Mouse (Mus musculus) gastrocnemius, adult 8-10 months (tissue): ENCODE measurements at regions not wholly inside any gene's neighbourhood (a gene's known extent, or its start where the extent isn't known, plus 50 kb on each side); places are given as distances from the start of the nearest gene placed in this dataset.

ENCODE experiments used
- DNase-seq, 2 experiments: peaks; one replicate each; pipeline ENCODE4 v3.0.0; 2022; ENCODE audit warnings: low spot score in 2 of 2

DNA sequence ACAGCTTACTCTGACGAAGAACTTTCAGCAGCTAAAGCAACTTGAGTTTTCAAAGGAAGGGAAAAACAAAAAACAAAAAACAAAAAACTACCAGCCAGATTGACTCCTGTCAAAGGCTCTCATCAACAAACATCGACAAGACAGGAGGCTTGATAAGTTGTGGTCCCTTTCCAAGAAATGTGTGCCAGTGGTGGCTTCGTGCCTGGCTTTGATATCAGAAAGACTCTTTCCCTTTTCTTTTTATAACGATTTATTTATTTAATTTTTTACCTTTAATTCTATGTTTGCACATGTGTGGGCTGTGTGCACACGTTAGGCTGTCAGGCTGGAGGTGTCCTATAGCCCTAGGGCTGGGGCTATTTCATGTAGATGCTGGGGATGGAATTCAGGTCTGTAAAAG is 60.4 kb downstream of the Dact1 start:
- no peak for DNase-seq

DNA sequence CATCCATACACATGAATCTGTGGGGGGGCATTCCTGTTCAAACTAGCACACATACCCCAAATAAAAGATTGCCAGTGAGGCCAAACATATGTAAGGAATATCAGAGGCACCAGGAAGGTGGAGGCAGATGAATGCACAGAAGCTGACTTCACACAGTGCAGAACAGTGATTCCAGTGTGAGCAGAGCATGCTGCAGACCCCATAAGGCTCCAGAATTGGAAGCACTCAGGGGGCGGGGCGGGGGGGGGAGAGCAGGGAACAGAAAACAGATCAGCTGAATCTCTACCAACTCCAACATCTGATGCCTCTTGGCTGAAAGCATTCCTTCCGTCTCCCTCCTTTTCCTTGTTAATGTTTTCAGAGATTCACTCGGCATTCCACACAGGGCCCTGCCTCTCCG is 62.3 kb downstream of the Dact1 start:
- no peak for DNase-seq

DNA sequence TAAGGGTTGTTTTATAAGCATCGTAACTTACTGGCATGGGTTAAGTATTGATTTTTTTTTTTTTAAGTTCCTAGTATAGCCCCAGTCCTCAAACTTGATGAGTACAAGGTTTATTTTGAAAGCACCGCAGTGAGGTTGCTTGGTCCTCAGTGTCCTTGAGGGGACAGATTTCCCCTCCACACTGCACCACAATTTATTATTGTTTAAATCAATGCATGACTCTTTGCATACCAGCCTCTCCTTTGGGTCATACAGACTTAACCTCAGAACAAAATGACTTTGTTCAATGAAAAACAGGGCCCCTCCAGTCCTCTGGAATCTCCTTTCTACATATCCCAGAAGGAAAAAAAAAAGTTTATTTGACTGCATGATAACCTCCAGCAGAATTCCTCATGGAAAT is 63.9 kb downstream of the Dact1 start:
- no peak for DNase-seq

DNA sequence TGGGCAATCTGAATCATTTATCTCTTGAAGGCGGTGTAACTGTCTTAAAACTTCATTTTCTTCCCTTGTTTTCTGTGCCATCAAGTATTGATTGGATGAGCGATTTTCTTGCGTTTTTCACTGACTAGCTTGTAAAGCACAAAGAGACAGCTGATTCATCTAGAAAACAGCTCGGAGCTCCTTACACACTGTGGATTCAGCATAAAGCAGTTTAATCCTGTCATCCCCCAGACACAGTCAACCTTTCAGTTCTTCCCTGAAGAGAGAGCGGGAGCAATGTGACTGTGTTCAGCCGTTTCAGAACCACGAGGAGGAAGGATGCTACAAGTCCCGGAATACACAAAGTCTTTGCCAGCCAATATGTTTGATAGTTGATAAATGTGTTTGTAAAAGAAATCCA is 66.8 kb downstream of the Dact1 start:
- DNase-seq: no peak

DNA sequence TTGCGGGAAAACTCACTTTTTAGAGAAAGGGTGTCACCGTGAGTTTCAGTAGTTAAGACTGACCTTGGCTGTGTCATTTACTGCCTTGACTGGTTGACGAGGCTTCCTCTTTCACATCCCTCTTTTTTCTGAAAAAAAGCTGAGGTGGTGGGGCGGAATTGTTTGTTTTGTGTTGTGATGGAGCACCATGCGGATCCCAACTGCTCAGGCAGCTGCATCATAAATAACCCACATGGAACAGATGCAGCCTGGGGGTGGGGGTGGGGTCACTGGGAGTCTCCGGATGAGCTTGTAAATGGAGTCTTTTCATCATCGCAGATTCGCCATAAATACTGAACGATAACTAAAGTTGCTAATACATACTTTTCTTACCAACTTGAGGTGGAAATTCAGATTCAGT is 67.3 kb downstream of the Dact1 start:
- no peak for DNase-seq

DNA sequence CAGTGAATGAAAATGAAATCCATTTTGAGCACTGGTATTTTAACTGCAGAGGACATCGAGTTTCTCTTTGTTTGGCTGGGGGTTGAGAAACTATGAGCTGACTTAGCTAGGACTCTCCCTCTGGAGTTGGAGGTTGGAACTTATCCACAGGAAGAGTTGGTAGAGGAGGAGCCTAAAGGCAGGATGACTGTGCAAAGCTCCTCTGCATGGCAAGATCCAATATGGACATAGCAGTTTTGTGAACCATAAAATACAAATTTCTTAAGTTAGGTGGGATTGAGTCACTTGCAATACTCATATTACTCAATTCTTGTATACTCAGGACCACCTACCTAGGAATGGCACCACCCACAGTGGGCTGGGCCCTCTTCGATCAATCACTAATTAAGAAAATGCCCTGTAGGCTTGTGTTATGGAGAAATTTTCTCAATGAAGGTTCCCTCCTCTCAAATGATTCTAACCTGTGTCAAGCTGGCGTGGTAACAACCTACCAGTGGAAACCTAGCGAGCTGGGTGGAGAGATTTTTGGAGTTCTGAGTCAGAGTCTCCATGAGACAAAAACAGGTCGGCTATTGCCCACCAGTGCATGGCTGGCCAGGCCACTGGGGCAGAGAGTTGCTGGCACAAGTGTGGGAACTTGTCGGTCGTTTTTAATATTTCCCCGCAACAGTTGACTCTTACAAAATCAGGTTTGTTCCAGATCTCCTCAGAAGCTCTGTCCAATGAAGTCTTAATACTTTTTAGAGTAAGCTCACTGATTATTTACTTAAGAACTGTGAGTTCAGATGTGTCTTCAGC is 70.1 kb downstream of the Dact1 start:
- DNase-seq: no peak

DNA sequence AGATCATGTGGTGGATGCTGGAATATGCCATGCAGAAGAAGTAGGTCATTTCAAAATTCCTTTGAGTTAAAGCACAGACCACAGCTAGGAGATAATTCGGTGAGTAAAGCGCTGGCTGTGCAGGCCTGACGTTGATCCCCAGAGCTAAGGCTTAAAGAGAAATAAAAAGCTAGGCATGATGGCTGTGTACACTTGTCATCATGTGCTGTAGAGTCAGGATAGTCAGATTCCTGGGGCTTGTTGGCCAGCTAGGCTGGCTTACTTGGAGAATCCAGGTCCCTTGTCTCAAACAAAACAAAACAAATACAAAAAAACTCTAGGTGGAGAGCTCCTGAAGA is 70.7 kb downstream of the Dact1 start:
- DNase-seq: no peak

DNA sequence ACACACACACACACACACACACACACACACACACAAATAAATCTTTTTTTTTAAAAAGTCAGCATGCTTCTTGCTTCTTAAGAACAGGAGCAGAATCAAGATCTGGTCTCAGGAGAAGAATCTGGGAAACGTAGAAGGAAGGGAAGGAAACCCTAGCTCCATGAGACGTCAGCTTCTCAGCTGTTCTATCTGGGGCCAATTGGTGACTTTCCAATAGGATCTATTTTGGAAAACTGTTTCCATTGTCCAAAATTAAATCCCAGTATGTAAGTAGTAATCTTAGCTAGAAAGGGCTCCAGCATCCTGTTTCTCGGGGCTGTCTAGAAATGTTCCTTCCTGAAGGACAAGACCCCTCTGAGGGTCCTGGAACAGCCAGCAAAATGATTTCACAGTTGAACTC is 76.6 kb downstream of the Dact1 start:
- DNase-seq: no peak

DNA sequence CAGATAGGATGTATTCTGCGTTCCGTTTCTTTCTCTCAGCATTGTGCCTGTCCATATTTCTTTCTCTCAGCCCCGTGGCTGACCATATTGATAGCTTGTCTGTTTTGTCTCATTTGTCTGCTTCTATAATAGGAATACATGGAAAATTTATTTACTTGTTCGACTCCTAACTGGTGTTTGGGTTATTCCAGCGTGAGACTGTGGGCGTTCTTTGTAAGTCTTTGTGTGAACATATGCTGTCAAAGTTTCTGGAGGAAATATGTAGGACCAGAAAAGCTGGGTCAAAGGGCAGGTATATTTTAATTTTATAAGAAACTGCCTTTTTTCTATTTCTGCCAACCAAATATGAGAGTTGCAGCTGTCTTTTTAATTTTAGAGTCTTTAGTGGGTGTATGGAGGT is 81.8 kb downstream of the Dact1 start:
- no peak for DNase-seq

DNA sequence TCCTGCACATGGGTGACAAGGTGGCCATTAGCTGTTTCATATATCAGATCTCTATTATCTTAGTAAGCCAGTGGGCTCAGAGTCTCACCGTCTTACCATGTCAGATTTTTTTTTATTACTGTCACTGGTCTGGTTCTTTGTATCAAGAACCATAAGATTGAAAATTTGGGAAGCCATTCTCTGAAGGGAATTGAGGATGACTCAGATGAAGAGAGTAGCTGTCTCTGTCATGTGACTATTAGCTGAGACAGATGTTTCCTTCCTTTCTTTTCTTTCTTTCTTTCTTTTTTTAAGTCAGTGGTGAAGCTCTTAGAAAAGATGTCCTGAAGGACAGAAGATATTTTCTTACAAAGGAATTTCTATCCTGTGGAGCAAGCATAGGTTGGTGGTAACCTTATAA is 84.1 kb downstream of the Dact1 start:
- DNase-seq: no peak

DNA sequence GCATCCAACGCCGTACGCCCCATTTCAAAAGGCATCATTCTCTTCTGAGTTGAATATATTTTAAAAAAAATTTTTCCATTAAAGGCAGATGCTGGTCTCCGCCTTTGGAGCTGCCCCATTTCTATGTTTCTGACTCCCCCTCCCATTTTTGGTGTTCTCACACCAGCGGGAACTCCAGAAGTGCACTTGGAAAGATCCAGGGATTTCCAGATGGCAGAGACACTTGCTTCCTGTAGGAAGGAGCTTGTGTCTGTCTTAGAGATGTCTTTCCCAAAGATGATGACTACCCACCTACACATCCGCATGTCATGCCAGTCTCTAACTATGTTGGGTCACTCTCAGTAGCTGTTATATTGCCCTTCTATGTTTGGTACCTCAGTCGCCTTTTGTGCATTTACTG is 87.8 kb downstream of the Dact1 start:
- no peak for DNase-seq

DNA sequence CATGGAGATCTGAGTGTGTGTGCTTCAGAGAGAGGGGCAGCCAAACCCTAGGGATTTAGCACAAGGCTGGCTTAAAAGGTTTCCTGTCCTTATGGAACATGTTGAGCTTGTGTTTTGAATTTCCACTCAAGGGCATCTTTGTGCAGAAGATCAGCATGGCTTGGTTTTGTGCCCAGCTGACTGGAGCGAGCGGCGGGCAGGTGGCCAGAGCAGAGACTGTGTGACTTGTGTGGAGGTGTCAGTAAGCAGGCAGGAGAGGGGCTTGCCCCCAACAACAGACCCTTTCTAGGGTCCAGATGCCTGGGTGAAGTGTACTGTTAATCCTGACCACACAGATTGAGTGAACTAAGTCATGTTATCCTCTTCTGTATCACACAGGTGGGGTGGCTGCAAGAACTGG is 89.0 kb downstream of the Dact1 start:
- DNase-seq: no peak

DNA sequence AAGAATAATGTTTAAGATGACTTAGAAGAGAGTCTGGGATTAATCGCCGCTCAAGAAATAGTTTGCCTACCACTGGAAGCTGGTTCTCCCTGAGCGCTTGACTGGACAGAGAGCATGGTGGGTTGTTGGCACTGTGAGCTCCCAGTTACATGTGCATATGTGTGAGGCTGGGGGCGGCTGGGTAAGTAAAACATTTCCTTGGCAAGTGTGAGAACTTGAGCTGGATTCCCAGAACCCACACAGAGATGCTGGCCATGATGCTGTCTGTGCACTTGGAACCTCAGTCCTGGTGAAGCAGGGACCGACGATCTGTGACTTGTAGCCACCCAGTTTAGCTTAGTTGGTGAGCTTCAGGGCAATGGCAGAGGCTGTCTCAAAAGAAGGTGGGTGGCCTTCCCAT is 90.5 kb downstream of the Dact1 start:
- no peak for DNase-seq

DNA sequence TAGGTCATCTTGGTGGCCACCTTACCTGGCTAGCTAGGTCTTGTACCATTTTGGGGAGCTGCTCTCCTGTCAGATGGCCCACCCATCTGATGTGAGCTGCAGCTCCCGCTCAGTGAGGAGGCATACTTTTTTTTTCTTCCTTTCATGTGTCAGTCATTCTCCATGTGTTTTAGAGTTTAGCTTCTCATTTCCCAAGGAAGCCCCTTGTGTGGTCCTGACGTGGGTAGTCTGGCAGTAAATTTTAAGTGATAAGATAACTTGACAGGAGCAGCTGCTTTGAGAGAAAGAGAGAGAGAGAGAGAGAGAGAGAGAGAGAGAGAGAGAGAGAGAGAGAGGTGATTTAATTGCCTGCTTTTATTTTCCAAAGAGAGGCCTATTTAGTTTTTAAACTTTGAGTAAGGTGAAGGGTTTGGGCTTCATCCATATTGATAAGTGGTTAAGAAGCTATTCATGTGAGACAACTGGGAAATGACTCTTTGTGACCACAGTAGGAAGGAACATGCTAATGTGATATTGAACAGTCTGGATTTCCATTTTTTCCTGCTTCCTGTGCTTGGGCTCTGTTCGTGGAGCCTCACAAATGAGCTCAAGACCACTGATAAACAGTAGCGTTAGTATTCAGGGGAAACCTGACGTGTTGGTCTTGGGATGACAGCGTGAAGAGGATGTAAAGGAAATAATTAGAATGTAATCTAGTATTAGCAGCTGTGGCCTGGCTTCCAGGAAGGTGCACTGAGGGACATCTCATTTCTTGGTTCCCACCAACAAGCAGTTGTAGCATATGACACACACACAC is 92.1 kb downstream of the Dact1 start:
- no peak for DNase-seq

DNA sequence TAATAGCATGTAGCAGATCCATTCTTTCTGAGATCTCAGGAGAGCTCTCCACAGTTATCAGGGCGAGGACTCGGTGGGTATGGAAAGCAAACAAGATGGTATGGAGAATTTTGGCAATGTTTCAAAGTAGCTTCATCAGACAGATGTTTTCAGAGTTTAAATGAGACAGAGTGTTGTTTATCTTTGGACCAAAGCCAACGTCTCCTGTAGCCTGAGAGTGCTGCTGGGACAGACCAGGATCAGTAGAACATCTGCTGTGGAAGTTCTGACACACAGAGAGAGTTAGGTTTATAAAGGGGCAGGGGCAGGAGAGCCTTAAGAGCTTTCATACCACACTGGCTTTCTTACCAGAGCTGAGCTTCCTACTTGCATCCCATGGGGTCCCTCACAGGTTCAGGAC is 97.6 kb downstream of the Dact1 start:
- DNase-seq: no peak

DNA sequence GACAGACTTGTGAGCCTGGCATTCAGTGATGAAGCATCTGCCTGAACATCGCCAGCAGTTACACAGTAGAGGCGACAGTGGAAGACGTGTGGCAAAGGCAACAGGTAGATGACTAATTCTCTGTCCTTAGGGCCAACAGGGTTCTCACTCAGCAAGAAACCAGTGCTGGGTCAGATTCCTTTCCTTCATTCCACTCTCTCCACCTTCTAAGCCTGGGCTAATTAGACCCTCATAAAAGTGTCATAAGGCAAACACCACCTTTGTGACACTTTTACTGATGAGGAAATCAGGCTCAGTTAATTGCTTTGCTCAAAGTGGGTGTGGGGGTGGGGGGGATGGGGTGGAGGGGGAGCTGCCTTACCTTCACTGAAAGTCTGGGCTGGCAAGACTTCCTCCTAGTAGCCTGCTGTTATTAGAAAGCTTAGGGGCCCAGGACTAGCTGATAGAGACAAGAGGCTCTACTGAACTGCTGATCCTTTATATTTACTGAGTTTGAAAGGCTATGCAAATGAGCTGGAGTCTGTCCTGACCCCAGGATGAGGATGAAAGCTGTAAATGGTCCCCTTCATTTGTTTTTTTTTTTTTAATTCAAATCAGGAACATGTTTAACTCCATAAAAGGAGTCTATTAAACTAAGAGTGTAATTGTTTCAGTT is 98.8 kb downstream of the Dact1 start:
- no peak for DNase-seq

DNA sequence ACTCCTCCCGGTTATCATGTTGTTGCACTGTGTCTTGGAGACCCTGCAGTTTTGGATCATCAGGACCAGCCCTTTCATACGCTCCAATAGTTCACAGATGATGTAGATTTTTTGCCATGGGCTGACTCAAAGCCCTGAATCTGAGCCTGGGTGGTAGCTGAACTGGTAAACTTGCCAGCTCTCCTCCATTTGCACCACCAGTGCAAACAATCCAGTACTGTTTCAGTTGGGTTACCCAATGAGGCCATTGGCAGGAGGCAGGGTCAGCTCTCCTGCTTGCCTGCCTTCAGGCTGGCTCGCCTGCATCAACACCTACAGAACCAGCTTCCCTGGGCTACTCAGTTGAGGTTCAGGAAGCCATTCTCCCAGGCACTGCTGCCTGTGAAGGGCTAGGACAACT is 102.6 kb downstream of the Dact1 start:
- DNase-seq: no peak

DNA sequence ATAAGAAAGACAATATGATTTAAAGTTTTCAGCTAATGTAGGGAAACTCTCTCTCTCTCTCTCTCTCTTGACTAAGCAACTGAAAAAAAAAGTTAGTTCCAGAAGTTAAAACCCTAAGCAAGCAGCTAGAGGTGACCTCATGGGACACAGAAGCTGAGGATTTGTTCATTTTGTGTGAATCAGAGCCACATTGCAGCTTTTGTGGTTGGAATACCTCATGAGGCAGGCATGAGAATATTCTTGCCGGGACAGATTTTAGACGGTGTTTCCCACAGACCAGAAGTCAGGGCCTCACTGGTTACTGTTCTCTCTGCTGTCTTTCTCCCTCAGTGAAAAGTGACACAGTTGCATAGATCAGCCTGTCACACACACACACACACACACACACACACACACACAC is 107.3 kb downstream of the Dact1 start:
- no peak for DNase-seq

DNA sequence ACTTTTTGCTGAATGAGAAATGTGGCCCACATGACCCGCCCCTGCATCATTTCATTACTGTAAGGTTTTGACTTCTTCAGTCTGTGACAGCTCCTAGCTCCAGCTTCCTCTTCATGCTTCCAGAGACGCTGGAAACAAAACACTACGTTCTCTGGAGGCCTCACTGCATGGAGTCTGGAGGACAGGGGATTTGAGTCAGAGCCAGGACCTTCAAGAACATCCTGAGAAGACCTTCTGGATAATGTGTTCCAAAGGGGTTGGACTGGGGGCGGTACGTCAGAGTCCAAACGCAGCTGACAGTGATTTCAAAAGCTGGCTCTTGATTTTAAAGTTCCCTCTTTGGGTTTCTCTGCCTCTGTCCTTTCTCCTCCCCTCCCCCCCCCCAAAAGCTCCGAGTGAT is 108.5 kb downstream of the Dact1 start:
- peak; percentile 22 to 28 for DNase-seq

DNA sequence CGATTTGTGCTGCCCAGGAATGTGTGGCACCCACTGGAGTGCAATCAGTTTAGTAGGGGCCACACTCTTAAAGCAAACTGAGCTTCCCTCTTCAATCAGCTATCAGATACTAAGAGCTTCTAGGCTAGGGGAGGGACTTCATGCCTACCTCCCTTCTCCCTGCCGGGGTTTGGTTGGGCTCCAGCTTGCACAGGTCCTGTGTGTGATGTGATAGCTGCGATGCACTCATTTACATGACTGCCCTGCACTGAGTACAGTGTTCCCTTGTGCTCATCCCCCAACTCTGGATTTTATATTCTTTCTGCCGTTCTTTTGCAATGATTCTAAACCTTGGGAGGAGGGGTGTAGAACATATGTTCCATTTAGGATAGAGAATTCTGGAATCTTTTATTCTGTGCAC is 109.5 kb downstream of the Dact1 start:
- no peak for DNase-seq

DNA sequence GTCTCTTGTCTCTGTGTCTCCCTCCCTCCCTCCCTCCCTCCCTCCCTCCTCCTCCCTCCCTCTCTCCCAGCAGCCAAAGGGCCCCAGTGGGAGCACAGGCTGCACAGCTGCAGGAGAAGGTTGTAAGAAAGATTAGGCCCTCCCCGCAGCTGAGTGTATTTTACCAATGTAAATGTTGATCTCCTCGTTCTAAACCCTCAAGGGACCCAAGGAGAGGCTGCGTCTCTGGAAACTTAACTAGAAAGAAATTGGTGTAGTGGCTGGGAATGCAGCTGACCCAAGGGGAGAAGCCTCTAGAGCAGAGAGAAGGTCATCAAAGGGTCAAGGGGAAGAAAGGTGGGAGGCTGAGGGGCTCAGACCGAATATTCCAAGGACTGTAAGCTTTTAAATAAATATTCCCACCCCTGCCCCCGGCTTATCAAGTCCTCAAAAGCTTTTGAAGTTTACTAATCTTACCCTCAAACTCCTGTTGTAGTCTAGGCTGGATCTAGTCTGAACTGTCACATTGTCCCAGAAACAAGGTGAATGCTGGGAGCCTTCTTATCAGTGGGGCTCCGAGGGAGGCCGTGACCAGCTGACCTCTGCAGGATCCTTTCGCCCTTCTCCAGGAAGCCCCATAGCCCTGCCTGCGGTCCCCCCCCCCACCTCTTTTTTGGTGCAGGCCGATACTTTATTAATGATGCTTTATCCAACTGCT is 116.5 kb downstream of the Dact1 start:
- no peak for DNase-seq

DNA sequence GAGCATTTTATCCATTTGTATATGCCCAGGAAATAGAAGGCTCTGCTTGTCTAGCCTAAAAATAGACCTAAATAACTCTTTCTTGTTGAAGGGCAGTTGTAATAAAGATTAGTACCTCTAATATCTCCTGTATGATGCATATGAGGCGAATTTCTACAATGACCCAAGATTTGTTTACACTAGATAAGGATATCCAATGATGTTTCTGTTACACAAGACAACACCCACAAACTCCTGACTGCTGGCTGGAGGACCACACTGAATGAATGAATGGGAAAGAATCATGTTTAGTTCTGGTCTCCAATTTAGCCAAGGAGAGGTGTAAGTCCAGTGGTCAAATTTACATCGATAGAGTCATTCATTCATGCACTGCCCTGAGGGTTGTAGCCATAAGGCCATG is 118.3 kb downstream of the Dact1 start:
- DNase-seq: no peak
